Mouse (Mus musculus) midbrain, postnatal 0 days (tissue): ENCODE measurements around the gene Prkag2. TPM values are rescaled to one million over a fixed set of nuclear protein-coding genes. Genes with fewer than 3 reads are reported as not detected.
A peak's percentile ranks its signal among the peaks of the same experiment; 100 is the strongest.

ENCODE experiments used
- ATAC-seq: fragments of 200-750 bp; cut with Nextera tagmentation; 2 replicates; pipeline ENCODE4 v1.8.0; 2017; ENCODE audit warnings: moderate number of reproducible peaks, mild to moderate bottlenecking, moderate TSS enrichment, moderate library complexity; ENCODE audit not compliant: low FRiP score
- DNase-seq: peaks from one replicate; pipeline ENCODE4 v3.0.0-alpha.2; 2015; ENCODE audit warnings: low spot score
- H3K27ac ChIP-seq: fragments of 300-500 bp; sonication (generic); 2 replicates; pipeline ENCODE4 v1.5.1; 2014; ENCODE audit warnings: low read depth, mild to moderate bottlenecking, low read length, mixed read lengths
- H3K27me3 ChIP-seq: fragments of 300-500 bp; sonication (generic); 2 replicates; pipeline ENCODE4 v1.6.1; 2014; ENCODE audit warnings: low read length, control low read depth, mixed read lengths; ENCODE audit not compliant: insufficient read depth
- H3K36me3 ChIP-seq: fragments of 300-500 bp; sonication (generic); 2 replicates; pipeline ENCODE4 v1.6.1; 2014; ENCODE audit warnings: low read length, control low read depth, mixed read lengths; ENCODE audit not compliant: insufficient read depth
- H3K4me1 ChIP-seq: fragments of 300-500 bp; sonication (generic); 2 replicates; pipeline ENCODE4 v1.6.1; 2014; ENCODE audit warnings: mild to moderate bottlenecking, control low read depth, antibody characterized with exemption, low read length, mixed read lengths; ENCODE audit not compliant: insufficient read depth
- H3K4me2 ChIP-seq: fragments of 300-500 bp; sonication (generic); 2 replicates; pipeline ENCODE4 v1.6.1; 2014; ENCODE audit warnings: low read depth, mild to moderate bottlenecking, low read length, mixed read lengths; ENCODE audit not compliant: poor library complexity, severe bottlenecking
- H3K4me3 ChIP-seq: fragments of 300-500 bp; sonication (generic); 2 replicates; pipeline ENCODE4 v1.5.1; 2014; ENCODE audit warnings: low read depth, mild to moderate bottlenecking, low read length, moderate library complexity
- H3K9ac ChIP-seq: fragments of 300-500 bp; sonication (generic); replicated peaks from 2 replicates; pipeline ENCODE4 v1.6.1; 2014; ENCODE audit warnings: mild to moderate bottlenecking, low read length, moderate library complexity, mixed read lengths; ENCODE audit not compliant: poor library complexity, severe bottlenecking
- H3K9me3 ChIP-seq: fragments of 300-500 bp; sonication (generic); 2 replicates; pipeline ENCODE4 v1.6.1; 2016; ENCODE audit warnings: low read length, control low read depth
- CTCF ChIP-seq: IDR thresholded peaks from 2 replicates; pipeline ENCODE4 v1.5.1; 2016; ENCODE audit warnings: antibody characterized with exemption, mild to moderate bottlenecking
- WGBS: fragments of 180-500 bp; shearing (Covaris S2); extraction: QIAGEN DNeasy Blood & Tissue Kit; methylation state at CpG from one replicate; pipeline ENCODE4 v1.1.7; 2014; 5-methylcytosine and 5-hydroxymethylcytosine counted together
- polyA plus RNA-seq: library from polyadenylated mRNA; unstranded; fragments of >200 nt; fragmentation: Nextera tagmentation; extraction: Ambion mirVana; gene quantifications from 2 replicates; pipeline ENCODE4 v1.2.1, GENCODE M21; 2015
- total RNA-seq: library from RNA; depleted of rRNA; stranded (reverse); fragments of >200 nt; gene quantifications from 2 replicates; pipeline ENCODE4 v1.2.3, GENCODE M21; 2014

Prkag2 gene
- total and polyA plus RNA-seq, 2 experiments from 2014 or later, result 51.6 to 103 TPM

DNA sequence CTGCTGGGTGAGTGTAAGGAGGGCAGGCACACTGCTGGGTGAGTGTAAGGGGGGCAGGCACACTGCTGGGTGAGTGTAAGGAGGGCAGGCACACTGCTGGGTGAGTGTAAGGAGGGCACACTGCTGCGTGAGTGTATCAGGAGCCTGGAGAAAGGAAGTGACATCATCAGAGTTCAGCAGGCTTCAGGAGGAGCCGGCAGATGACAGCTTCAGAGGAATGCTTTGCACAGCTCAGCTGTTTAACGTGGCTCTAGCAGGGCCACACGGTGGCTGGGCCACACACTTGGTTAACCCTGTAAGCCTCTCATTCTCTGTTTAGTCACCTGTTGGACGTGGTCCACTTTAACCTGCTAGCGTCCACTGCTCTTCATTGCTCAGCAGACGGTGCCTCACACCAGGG is 16.6 kb downstream of the Prkag2 start:
- Histone ChIP-seq H3K4me2 (no peak overlapping the region), H3K4me1 (peaks cover 4% of the 10 kb centered on the region; the same call in 1 of the 2 replicates), H3K27ac (no peak overlapping the region), H3K4me3 (no peak overlapping the region), H3K9me3 (no peaks in the 10 kb centered on the region), H3K9ac (no peak overlapping the region), H3K36me3 (no peaks in the 10 kb centered on the region), H3K27me3 (no peaks in the 10 kb centered on the region)
- WGBS, result 62% methylated on average over 7 of the region's 7 CpGs
- DNase-seq (no peak), ATAC-seq (no peak)
- no peak for TF ChIP-seq CTCF

DNA sequence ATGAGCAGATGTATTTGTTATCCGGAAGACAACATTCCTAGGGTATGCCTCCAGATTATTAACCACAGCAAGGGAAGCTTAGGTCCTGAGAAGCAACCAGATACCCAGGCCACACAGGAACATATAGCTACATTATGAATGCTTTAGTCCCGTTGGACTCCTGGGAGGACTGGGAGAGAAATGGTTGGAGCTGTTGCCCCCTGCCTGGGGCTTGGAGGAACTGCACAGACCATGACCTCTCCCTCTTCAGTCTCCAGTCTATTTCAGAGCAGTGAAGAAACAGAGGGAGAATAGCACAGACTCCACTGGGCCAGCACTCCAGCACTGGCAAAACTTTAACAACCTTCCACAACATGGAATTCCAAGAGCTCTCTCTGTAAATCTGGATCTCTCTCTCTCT is 17.9 kb downstream of the Prkag2 start:
- DNase-seq (peak; percentile 69), ATAC-seq (no peak)
- H3K27me3 ChIP-seq, result no peaks in the 10 kb centered on the region
- no peaks in the 10 kb centered on the region for H3K36me3 ChIP-seq
- no peak overlapping the region for H3K27ac ChIP-seq
- H3K4me3 ChIP-seq, result no peak overlapping the region
- H3K9ac ChIP-seq, result no peak overlapping the region
- no peaks in the 10 kb centered on the region for H3K9me3 ChIP-seq
- peak; percentile 66 for TF ChIP-seq CTCF
- WGBS, result 45% methylated on average over 2 of the region's 2 CpGs
- H3K4me1 ChIP-seq, result peaks cover 8% of the 10 kb centered on the region; the same call in 1 of the 2 replicates
- no peak overlapping the region for H3K4me2 ChIP-seq

DNA sequence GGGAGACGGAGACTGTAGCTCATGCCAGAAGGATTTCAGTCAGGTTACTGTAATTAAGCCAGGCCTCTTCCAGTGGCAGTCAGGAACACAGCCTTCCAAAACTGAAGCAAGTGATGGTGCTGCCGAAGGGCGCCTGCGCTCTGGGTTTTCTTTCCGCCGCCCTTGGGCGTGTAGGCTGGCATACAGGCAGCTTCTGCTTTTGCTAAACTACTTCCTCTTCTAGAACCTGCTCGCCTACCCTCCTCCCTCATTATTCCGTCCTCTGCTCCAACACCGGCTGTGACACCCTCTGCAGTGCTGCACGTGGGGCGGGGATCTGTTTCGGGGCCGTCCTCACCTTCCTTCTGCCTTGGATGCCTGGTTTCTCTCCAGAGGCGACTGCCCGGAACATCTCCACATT is 18.9 kb downstream of the Prkag2 start:
- 81% methylated on average over 16 of the region's 16 CpGs for whole genome bisulfite sequencing
- ATAC-seq, result no peak

DNA sequence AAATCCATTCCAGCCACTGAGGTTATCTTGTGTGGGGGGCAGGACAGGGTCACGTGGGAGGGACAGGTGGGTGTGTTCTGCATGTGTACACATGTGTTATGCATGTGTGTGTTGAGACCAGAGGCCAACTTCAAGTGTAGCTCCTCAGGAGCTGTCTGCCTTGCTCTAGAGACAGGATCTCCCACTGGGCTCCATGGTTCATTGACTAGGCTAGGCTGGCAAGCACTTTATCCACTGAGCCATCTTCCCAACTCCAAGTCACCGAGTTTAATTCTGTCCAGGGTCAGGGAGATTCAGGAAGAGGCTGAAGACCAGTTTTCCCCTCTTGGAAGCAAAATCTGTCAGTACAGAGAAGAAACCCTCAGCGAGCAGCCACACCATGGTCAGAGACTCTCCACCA is 19.4 kb downstream of the Prkag2 start:
- Histone ChIP-seq H3K9ac (no peak overlapping the region), H3K27ac (no peak overlapping the region), H3K27me3 (no peaks in the 10 kb centered on the region), H3K4me1 (0 out of 2 replicates have a peak, but pooled peaks cover 4% of the 10 kb centered on the region), H3K36me3 (no peaks in the 10 kb centered on the region), H3K9me3 (no peaks in the 10 kb centered on the region), H3K4me2 (no peak overlapping the region), H3K4me3 (no peak overlapping the region)
- TF ChIP-seq CTCF, result no peak
- WGBS, result 62% methylated on average over 3 of the region's 3 CpGs
- DNase-seq, result no peak
- ATAC-seq, result no peak

More for the DNA sequence above, 18.9 kb downstream of the Prkag2 start:
- Histone ChIP-seq H3K27me3 (no peaks in the 10 kb centered on the region), H3K36me3 (no peaks in the 10 kb centered on the region), H3K27ac (no peak overlapping the region), H3K4me3 (no peak overlapping the region), H3K4me2 (no peak overlapping the region), H3K9ac (no peak overlapping the region), H3K9me3 (no peaks in the 10 kb centered on the region), H3K4me1 (0 out of 2 replicates have a peak, but pooled peaks cover 8% of the 10 kb centered on the region)
- TF ChIP-seq CTCF, result no peak
- DNase-seq, result no peak

DNA sequence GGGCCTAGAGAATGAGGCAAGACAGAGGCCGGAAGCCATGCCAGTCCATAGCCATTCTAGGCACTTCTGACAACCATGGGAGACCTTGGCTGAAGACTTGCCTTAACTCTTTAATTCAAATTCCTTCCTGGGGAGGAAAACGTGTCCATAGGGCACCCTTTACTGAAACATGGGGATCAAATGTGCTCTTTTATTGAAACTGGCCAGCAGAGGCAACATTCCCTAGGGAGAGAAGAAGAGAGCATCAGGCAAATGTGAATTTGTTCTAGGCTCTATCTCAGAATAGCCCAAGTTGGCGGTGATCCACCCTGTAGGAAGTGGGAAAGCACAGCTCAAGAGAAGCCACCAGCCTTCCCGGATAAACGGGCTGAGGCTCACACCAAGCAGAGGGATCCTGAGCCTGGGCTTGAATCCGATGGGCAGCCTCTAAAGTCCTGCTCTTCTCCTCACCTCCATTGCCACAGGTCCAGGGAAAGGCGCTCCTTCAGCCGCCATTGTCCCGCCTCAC is 19.9 kb downstream of the Prkag2 start:
- Histone ChIP-seq H3K27me3 (no peaks in the 10 kb centered on the region), H3K9me3 (no peaks in the 10 kb centered on the region), H3K4me3 (no peak overlapping the region), H3K4me1 (0 out of 2 replicates have a peak, but pooled peaks cover 4% of the 10 kb centered on the region), H3K4me2 (no peak overlapping the region), H3K36me3 (no peaks in the 10 kb centered on the region), H3K27ac (no peak overlapping the region), H3K9ac (no peak overlapping the region)
- ATAC-seq (no peak), DNase-seq (no peak)
- 92% methylated on average over 9 of the region's 9 CpGs for WGBS
- no peak for TF ChIP-seq CTCF

DNA sequence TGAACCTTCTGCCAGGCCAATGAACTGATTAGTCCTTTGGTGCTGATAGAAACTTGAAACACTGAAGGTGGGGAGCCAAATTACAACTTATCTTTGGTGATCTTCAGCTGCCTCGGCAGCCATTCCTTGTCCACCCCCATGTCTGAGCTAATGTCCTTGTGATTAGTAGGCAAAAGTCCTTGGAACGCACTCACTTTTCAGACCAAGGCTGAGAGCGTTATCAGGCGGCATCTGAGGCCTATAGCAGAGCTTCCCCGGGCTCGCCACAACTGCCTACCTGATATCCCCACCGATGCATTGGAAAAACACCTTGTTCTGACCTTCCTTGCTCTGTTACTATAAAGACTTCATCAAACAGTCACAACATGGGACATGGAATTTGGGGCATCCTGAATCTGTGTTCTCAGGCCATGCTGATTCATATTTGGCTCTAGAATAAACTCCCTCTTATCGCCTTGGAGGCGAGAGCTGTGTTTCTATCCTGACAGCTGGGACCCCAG is 20.6 kb downstream of the Prkag2 start:
- TF ChIP-seq CTCF, result no peak
- H3K4me2 ChIP-seq, result no peak overlapping the region
- H3K4me1 ChIP-seq, result 0 out of 2 replicates have a peak, but pooled peaks cover 4% of the 10 kb centered on the region
- H3K27ac ChIP-seq, result no peak overlapping the region
- WGBS, result 96% methylated on average over 9 of the region's 9 CpGs
- ATAC-seq (no peak), DNase-seq (no peak)
- no peaks in the 10 kb centered on the region for H3K27me3 ChIP-seq
- H3K9ac ChIP-seq, result no peak overlapping the region
- no peak overlapping the region for H3K4me3 ChIP-seq
- H3K36me3 ChIP-seq, result no peaks in the 10 kb centered on the region
- no peaks in the 10 kb centered on the region for H3K9me3 ChIP-seq
